Mouse (Mus musculus): ENCODE measurements around the gene Wsb2. TPM values are rescaled to one million over a fixed set of nuclear protein-coding genes. Genes with fewer than 3 reads are reported as not detected.
"Not testable (repeated sequence)": the region's sequence is repeated elsewhere in the genome, so short reads cannot be mapped to it uniquely, and the experiment has no call there.

Gene Wsb2
- total RNA-seq, 2 experiments from 2014 or later, result 98.6 to 98.9 TPM

DNA sequence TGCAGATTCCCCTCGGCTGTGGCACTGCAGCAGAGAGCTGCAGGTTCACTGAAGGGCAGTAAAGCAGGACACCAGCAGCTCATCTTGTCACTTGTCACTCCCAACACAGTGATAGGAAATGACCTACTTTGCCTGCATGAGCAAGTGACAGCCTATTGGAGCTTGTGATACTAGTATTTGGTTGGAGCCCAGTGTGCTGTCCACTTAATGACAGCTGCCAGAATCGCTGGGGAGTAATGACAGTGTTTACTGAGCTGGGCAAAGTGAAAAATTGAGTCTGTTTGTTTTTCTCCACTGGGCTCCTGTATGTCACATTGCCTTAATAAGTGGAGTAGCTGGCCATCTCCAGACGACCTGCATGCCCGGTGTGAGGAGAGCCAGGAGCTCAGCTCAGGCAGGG lies 23.1 kb downstream of the Wsb2 start:
- DNase-seq (ENCODE audit: low spot score), result no peak
- intact Hi-C loops (cut with DNase I), result no loop called here

- no peak for DNase-seq (ENCODE audit: low spot score)
- intact Hi-C loops (cut with DNase I), result no loop called here
These were observed 24.7 kb downstream of the Wsb2 start for GRCm38 (mm10) chr5:117381785-117382184.

- intact Hi-C loops (cut with DNase I), result no loop called here
These were observed 26.1 kb downstream of the Wsb2 start for GRCm38 (mm10) chr5:117383198-117383597.

GRCm38 (mm10) chr5:117388296-117388751 lies 31.2 kb downstream of the Wsb2 start:
- intact Hi-C loops (cut with DNase I), result loop anchor here (5.0 kb wide), 1 partner anchor 71 kb away; the partner anchor contains the start of gene Vsig10
- no peak for DNase-seq (ENCODE audit: low spot score)

More at GRCm38 (mm10) chr5:117383198-117383597, 26.1 kb downstream of the Wsb2 start:
- no peak for DNase-seq (ENCODE audit: low spot score)

- DNase-seq (ENCODE audit: low spot score), result peak; percentile 90
- intact Hi-C loops (cut with DNase I), result loop anchor here (5.0 kb wide), 1 partner anchor 72 kb away; the partner anchor contains the start of gene Vsig10
These were observed 31.8 kb downstream of the Wsb2 start, which contains the start of gene Rfc5 for GRCm38 (mm10) chr5:117388877-117389276. Gene Rfc5, minus strand, starts transcription at chr5:117389047.

- no peak for DNase-seq (ENCODE audit: low spot score)
- intact Hi-C loops (cut with DNase I), result no loop called here
These were observed 33.8 kb downstream of the Wsb2 start for GRCm38 (mm10) chr5:117390895-117391294.

DNA sequence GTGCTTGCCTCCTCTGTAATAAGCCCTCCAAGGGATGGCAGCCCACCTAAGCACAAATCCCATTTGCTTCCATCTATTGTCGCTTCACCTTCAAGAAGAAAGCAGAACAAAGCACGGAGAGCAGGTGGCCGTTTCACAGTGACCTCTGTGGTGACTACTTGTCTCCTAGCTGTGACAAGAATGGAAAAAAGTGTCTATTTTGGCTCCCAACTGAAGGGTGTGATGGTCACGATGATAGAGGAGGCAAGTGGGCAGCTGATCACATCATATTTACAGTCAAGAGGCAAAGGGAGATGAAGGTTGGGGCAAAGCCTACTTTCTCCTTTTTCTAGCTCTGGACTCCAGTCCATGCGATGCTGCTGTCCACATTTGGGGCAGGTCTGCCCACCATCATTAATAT lies 38.7 kb downstream of the Wsb2 start:
- DNase-seq (ENCODE audit: low spot score), result no peak
- intact Hi-C loops (cut with DNase I), result no loop called here

- DNase-seq (ENCODE audit: low spot score), result no peak
- intact Hi-C loops (cut with DNase I), result no loop called here
These were observed 39.5 kb downstream of the Wsb2 start for GRCm38 (mm10) chr5:117396596-117397014.

- DNase-seq (ENCODE audit: low spot score), result no peak
- intact Hi-C loops (cut with DNase I), result no loop called here
These were observed 40.3 kb downstream of the Wsb2 start for GRCm38 (mm10) chr5:117397371-117397770.

DNA sequence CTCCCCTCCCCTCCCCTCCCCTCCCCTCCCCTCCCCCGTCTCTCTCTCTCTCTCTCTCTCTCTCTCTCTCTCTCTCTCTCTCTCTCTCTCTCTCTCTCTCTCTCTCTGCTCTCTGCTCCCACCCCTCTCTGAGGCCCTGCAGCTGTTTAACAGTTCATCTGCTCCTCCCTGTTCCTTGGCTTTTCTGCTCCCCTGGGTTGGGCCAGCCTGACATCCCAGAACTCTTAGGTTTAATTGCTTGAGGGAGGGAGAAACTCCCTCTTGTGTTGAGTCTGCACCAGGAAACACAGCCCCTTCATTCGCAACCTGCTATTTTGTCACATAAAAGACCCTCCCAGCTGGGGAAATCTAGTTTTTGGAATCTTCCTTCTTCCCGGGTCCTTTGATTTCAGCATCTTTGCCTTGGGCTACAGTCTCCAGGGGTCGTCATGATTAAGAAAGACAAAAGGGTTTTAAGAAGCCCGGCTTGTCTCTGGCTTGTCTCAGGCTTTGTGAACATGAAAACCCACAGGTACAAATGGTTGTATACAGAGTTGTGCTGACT lies 41.0 kb downstream of the Wsb2 start:
- intact Hi-C loops (cut with DNase I), result no loop called here

DNA sequence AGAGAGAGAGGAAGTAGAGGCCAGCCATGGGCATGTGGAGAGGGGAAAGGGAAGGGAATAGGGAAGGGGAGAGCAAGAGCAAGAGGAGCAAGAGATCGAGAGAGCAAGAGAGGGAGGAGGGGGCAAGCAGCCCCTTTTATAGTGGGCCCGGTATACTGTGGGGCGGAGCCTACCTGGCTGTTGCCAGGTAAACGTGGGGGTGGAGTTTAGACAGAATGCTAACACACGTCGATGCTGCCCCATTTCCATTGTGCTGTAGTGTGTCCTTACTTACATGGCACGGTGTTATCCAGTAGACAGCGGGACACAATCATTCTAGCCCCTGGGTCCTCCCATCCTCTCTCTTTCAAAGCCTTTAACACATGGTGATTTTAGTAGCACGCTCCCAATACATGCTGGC lies 42.2 kb downstream of the Wsb2 start:
- no peak for DNase-seq (ENCODE audit: low spot score)
- intact Hi-C loops (cut with DNase I), result no loop called here

More for the DNA sequence above, 41.0 kb downstream of the Wsb2 start:
- no peak for DNase-seq (ENCODE audit: low spot score)

GRCm38 (mm10) chr5:117403609-117404008 lies 46.5 kb downstream of the Wsb2 start:
- intact Hi-C loops (cut with DNase I), result no loop called here
- no peak for DNase-seq (ENCODE audit: low spot score)

DNA sequence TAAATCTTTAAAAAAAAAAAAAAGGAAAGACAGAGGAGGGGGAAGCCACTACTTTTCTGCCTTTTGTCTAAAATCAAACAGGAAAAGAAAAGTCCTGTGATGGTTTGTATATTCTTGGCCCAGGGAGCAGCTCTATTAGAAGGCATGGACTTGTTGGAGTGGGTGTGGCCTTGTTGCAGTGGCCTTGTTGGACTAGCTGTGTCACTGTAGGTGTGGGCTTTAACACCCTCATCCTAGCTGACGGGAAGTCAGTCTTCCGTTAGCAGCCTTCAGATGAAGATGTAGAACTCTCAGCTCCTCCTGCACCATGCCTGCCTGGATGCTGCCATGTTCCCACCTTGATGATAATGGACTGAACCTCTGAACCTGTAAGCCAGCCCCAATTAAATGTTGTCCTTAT lies 47.6 kb downstream of the Wsb2 start:
- DNase-seq (ENCODE audit: low spot score), result not testable (repeated sequence)
- intact Hi-C loops (cut with DNase I), result loop anchor here (5.0 kb wide), 1 partner anchor 97 kb away; no protein-coding TSS in a partner anchor

DNA sequence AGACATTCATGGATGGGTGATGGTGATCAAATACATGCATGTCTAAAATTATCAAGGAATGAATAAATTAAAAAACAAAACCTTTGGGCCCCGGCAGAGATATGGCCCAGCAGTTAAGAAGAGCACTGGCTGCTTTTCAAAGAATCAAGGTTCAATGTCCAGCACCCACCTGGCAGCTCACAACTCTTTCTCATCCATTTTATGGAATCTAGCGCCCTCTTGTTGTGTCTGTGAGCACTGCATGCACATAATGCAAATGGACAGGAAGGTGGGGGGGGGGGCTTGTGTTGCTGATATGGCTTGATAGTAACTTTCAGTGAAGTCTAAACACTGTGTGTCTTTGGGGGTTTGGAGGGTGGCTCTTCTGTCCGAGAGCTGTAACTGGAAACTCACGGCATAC lies 51.1 kb downstream of the Wsb2 start:
- DNase-seq (ENCODE audit: low spot score), result no peak
- intact Hi-C loops (cut with DNase I), result loop anchor here (5.0 kb wide), 1 partner anchor 101 kb away; no protein-coding TSS in a partner anchor

- DNase-seq (ENCODE audit: low spot score), result no peak
- intact Hi-C loops (cut with DNase I), result loop anchor here (5.0 kb wide), 1 partner anchor 102 kb away; no protein-coding TSS in a partner anchor
These were observed 52.3 kb downstream of the Wsb2 start for GRCm38 (mm10) chr5:117409369-117409768.

- no peak for DNase-seq (ENCODE audit: low spot score)
- intact Hi-C loops (cut with DNase I), result no loop called here
These were observed 56.7 kb downstream of the Wsb2 start, which contains the start of gene Ksr2 for GRCm38 (mm10) chr5:117413507-117414501. Gene Ksr2, plus strand, starts transcription at chr5:117414000.

GRCm38 (mm10) chr5:117414611-117415010 lies 57.5 kb downstream of the Wsb2 start:
- DNase-seq (ENCODE audit: low spot score), result no peak
- intact Hi-C loops (cut with DNase I), result no loop called here

DNA sequence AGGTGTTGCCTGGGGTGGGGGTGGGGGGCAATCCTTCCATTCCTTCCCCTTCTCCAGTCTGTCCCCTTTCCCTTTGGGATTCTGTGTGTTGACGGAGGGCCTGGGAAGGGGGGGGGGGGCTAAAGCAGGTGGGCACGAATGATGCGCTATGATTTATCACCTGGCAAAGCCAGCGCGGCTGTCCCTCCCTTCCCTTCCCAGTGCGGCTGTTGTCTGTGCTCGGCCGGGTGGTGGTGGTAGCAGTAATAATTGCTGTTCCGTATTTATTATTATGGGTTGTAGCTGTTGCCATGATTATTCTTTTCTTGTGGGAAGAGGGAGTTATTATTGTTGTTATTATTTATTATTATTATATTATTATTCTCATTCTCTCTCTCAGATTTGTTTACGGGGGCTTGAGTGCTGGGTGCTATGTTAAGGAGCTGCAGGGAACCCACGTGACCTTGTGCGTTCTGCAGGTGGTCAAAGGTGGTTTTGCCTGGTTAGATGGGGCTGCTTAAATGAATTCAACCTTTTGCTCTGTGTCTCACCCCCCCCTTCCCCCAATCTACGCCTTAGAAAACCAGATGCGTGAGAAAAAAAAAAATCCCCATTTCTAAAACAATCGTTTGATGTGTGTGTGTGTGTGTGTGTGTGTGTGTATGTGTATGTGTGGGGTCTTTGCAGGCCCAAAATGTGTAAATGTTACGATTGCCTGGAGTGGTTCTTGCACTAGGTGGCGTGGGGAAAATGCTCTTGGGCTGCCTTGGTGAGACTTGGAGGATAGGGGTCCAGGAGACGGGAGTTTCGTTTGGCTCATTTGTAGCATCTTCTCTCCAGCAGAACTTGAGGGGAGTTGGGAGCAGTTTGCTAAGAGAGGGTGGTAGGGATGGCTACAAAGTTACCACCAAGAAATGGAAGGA lies 58.2 kb downstream of the Wsb2 start:
- DNase-seq (ENCODE audit: low spot score), result no peak
- intact Hi-C loops (cut with DNase I), result no loop called here

DNA sequence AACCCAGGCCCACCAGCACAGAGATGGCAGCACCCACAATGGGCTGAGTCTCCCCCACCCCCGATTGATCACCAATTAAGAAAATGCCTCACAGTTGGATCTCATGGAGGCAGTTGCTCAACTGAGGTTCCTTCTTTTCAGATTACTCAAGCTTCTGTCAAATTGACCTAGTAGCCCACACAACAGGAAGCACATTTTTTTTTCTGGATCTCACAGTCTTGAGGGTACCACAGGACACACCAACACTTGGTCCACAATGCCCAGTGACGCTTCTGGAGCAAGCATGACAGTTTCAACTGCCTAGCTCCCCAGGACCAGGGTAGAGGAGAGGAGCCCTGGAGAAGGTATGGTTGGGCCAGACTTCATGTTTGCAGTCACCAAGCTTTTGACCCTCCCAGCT lies 60.3 kb downstream of the Wsb2 start:
- no peak for DNase-seq (ENCODE audit: low spot score)
- intact Hi-C loops (cut with DNase I), result no loop called here
